Mouse (Mus musculus) induced T-regulatory cell, adult 2 months (primary cell): Measurements from ENCODE around the gene Igfbp5.

Experiments
- DNase-seq: peaks from one replicate; pipeline ENCODE4 v3.0.0-alpha.2; 2012; ENCODE audit warnings: low read depth

Igfbp5 gene

DNA sequence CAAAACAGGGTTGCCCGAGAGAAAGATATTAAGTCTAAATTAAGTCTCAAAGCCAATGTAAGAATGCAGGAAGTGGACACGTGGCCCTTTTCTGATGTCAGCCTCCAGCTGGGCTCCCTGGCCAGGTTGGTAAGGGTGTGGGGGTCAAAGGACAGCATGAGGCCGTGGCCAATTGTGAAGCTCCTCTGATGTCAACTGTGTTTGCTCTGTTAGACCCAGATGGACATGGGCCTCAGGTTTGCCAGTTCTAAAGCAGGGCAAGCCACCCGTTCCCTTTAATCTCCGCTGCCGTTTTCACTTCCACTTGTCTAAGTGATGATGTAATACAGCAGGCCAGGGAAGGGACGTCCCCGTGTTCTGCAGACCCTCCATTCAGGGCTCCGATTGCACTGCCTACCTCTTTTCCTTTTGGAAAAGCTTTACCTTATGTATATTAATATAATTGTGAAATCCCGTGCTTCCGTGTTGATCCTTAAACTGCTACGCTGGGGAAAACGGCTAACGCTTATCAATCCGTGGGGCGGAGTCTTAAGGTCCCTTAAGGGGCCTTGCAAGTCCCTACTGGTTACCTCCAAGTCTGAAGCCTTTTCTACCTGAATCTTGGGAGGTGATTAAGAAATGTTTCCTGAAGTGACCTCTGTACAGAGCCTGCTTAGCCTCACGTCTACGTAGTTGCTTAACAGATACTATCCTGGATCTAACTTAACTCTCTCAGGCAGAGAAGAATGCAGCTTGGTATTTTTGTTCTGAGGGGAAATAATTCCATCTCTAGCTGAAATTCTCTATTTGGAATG is 31.8 kb downstream of the Igfbp5 start:
- DNase-seq = no peak

DNA sequence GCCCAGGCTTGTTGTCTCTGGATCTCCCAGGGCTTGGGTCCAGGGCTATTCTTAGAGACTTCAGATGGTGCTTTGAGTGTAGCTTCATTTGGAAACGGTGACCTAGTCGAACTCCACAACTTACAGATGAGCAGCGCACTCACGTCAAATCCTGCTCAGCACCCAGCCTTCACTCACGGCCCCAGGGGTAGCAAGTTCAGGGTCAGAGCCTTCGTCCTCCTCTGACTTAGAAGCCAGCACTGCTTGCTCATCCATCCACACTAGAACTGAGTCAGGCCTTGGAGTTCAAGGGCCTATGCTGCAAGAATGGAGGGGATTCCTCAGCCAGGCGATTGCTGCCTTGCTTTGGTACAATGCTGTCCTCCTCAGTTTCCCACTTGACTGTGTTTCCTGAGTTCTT is 34.9 kb downstream of the Igfbp5 start:
- no peak for DNase-seq

DNA sequence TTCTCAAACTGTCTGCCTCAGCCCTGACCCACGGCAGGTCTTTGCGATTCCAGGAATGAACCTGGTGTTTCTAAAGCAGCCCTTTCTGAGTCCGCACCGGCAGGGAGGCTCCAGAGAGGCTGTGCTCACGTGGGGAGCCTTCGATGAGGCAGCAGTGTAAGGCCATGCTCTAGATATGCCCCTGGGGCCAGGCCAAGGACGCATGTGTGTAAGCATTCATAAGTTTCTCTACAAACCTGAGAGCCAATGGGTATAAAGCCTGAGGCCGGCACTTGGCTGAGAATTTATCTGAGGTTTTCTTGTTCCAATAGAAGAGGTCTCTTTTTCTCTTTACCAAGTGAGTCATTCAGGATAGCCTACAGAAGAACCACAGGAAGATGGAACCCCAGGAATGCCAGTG is 35.3 kb downstream of the Igfbp5 start:
- DNase-seq = no peak

DNA sequence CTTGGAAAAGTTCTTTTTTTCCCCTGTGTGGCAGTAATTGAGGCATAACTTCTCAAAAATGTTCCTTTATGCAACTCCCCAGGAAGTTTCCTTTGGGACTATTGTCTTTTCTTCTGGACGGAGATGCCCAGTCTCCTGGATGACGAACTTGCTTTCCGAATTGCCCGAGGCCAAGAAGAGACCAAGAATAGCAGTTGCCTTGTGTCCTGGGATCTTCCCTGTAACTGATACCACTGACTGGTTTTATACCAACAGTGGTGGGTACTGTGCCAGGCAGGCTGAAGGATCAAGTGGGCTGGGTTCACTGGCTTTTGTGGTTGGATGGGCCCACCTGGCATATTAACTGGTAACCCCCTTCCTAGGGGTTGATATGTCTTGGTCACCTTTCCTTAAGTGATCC is 41.1 kb downstream of the Igfbp5 start:
- DNase-seq = no peak

DNA sequence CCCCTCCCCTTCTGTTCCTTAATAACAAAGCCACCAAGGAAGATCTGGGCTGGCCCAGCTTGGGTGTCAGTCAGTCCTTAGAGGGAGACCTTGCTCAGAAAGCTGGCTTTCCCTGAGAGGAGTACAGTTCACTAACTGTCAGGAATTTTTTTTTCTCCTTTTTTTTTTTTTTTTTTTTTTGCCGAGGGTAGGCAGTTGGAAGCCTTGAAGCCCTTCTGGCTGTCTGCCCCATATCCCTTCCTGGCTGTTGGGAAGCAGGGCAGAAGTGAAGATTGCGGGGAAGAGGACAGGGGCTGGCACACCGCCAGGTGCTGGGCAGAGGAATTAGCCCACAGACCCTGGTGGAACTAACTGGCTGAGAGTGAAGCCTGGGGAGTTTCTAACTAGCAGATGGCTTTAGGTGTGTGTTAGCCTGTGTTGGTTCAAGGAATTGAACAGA is 42.0 kb downstream of the Igfbp5 start:
- DNase-seq = no peak

DNA sequence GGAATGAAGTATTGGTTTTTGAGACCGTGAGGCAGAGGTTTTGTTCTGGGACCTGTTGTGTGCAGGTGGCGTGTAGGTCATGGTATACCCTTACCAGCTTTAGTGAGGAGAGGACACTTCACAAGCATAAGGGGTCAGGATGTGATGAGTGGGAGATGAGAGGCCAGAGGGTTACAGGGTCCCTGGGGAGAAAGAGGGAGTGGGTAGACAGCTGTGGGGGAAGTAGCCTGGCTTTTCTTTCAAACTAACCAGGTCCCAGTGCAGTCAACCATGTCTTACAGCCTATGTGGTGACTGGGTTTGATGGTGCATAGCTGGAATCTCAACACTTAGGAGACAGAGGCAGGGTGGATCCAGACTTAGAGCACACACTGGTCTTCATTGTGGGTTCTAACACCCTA is 44.2 kb downstream of the Igfbp5 start:
- no peak for DNase-seq

DNA sequence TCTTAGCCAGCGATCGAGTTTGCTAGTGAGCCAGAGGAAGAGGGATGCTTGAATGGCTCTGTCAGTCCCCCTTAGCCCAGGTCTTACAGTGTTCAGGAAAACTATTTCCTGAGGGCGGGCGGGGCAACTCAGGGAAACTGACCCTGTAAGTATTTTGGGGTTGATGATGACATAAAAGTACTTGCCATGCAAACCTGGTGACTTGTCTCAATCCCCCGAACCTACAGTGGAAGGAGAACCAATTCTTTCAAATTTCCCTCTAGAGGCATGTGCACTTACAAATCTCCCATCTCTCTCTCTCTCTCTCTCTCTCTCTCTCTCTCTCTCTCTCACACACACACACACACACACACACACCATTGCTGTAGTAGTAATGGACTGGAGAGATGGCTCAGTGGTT is 45.8 kb downstream of the Igfbp5 start:
- no peak for DNase-seq

DNA sequence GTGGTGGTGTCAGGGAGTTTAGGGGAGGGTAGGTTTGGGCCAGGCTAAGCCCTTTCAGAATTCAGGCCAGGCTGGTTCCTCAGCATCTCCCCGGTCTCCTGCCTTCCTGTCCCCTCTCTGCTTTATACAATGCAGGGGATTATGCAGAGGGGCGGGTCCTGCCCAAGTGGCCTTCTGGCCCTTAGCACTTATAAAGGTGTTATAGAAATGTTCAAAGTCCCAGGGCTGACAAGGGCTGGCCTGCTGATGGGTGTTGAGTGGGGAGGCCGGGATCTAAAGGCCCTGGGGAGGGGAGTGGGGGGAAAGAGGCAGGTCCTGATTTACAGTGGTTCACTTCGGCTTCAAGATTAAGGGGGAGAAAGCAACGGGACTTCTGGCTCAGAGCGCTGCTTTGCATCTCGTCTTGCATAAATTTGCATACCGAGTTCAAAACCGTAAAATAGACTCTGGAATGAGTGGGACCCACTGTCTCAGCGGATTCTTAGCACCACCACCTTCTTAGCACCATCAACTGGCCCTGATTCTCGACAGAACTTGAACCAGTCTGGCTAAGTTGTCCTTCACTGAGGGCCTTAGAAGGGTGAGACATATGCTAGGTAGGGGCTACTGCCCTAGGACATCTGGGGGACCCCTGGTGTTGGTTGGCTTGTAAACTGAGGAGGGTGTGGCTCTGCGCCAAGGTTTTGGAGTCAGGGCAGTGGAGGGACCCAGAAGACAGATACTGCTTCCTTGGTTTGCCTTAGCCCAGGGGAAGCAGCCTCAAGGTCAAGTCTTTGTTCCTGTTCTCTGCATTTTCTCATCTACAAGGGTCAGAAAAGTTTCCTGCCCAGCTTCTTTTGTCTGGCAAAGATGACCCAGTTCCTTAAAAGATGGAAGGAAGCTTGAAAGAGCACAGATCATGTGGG is 47.0 kb downstream of the Igfbp5 start:
- no peak for DNase-seq

DNA sequence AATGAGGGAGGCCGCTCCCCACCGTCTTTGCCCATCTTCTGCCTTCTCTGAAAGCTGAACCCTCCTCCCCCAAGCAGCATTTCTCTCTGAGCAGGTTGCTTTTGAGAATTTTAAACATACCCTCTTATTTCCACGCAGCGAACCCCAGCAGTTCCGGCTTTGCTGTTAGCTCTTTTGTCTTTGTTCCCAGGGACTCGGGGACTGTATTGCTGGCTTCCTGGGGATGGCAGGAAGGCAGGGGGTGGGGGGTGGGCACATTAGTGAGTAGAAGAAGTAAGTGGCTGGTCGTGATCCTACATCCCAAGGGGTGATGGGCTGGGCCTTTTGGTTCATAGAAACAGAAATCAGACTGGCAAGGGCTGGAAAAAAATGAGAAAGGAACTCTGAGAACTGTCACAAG is 47.8 kb downstream of the Igfbp5 start:
- no peak for DNase-seq

DNA sequence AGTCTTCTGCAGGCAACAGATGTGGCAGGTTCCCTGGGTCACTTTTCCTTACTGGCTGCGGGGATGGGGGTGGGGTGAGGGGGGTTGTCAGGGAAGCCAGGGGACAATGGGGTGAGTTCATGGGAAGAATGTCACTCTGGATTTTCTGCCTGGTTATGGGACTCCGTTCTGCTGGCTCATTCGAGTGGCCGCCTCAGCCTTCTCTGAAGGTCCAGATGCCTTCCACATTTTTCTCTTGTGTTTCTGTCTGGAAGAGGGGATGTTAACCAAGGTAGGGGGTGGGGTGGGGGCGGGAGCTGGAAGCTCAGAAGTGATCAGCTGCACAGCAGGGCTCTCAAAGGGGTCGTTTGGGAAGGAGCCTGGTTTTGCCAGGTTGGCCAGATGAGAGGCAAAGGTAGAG is 48.2 kb downstream of the Igfbp5 start:
- DNase-seq = no peak

DNA sequence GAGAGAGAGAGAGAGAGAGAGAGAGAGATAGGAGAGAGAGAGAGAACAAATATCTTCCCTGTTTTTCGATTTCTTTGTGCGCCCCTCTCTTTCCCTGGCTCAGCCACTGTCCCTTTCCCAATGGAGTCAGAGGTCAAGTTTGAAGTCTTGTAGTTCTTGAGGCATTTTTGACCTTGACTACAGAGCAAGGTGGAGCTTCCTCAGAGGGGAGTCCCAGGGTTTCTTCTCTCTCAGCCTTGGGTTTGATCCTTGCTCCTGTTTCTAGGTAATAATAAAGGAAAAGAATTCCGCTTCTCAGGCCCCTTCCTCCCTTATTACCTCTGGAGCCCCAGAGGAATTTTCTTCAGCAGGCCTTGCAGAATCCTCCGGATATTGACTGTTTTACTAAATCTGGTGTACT is 48.8 kb downstream of the Igfbp5 start:
- no peak for DNase-seq

DNA sequence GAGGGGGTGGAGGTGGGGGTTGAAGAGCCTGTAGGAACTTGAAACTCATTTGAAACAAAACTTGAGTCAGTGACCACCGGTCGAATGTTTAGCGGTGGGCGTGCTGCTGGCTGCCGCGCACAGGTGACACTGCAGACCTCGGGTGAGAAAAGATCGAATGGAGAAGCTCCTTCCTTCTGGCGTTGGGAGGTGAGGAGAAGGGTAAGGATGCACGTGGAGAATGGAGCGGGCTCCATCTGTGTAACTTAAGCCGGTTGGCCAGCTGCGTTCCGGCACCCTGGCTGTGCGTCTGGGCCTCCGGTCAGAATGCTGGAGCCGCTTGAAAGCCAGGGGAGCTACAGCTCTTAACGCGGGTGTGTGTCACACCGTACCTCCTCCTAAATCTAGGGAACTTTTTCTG is 49.4 kb downstream of the Igfbp5 start:
- no peak for DNase-seq

DNA sequence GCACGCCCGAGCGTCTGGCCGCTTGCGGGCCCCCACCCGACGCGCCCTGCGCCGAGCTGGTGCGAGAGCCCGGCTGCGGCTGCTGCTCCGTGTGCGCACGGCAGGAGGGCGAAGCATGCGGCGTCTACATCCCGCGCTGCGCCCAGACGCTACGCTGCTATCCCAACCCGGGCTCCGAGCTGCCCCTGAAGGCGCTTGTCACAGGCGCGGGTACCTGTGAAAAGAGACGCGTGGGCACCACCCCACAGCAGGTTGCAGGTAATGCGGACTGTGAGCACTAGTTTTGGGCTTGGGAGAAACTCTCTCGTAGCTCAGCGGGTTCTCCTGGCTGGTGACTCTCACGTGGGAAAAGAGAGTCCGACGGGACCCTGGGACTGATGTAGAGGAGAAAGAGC is 50.0 kb downstream of the Igfbp5 start:
- DNase-seq = no peak

DNA sequence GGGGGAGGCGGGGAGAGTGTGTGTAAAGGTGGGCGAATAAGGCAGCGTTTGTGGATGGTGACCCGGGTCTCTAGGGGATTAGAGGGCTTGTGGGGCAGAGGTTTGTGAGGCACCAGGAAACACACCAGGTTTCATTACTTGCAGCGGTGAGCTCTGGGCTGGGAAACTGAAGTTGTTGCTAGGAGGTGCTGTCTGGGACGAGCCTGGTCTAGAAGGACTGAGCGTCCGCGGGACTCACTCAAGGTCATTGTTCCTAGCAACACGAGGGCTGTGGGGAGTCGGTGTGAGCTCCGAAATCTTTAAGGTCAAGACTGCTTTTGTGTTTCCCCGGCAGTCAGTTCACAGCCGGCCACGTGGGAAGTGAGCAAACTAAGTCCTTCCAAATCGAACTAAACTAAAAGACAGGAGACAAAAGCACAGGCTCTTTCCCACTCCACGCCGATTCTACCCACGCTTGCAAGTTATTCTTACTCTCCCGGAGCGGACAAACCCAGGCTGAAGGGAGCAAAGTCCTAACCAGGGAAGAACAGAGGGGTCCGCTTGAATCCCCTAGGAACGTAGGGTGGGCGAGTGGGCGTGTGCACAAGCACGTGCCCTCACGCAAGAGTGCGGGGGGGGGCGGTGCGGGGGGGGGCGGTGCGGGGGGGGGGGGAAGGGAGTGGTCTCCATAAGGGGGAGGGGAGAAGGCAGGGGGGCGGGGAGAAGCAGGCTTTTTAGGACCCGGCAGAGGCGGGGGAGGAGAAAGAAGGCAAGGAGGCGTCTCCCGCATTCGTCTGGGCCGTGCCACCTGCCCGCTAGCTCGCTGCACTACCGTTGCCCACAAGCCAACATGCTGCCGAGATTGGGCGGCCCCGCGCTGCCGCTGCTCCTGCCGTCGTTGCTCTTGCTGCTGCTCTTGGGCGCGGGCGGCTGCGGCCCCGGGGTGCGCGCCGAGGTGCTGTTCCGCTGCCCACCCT is 50.7 kb downstream of the Igfbp5 start, which contains the start of gene Igfbp2:
TSS of gene Igfbp2 (plus strand) at position 753 of the 956 bp plus-strand sequence.
- DNase-seq = no peak

DNA sequence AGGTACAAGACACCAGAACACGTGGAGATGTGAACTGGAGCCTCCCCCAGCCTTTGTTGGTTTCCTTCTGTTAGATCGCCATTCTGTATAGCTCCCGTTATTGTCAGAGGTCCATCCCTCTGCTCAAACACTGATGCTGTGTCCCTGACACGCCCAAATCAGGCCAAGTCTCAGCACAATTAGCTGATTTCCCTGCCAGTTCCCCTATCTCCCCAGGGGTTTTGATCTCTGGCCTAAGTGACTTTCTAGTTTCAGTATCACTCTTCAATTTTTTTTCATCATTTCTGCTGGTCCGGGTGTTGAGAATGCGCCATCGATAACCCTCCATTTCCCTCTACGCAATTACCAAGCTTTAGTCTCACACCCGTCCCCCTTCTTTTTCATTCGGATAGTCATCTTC is 51.8 kb downstream of the Igfbp5 start:
- DNase-seq = no peak

DNA sequence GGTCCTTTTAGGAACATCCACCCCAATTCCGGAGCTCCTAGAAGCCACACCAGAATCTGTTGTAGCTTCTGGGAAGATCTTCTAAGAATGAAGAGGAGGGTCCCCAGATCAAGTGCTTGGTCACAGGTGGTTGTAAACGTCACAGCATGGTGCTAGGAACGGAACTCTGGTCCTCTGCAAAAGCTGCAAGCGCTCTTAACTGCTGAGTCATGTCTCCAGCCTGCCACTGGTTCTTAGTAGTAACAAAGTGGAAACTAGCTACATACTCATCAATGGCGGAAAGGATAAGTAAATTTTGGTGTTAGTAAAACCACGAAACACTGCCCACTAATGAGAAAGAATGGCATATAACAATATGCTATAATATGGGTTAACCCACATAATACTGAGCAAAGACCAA is 54.7 kb downstream of the Igfbp5 start:
- no peak for DNase-seq

DNA sequence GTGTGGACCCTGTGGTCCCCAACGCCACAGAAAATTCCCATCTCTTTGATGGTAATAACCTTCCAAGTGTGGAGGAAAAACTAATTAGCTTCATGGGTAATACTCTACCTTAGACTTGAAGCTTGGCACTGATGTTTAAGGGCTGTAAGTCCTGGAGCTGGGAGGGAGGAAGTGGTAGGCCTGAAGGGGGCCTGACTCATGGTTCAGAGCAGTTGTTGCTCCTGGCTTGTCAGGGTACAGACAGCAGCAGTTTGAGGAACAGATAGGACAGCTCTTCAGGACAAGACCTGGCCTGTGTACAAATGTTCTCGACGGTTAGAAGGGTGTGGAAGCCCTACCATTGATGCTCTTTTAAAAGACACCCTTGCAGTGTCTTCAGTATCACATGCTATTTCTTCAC is 59.1 kb downstream of the Igfbp5 start:
- no peak for DNase-seq

DNA sequence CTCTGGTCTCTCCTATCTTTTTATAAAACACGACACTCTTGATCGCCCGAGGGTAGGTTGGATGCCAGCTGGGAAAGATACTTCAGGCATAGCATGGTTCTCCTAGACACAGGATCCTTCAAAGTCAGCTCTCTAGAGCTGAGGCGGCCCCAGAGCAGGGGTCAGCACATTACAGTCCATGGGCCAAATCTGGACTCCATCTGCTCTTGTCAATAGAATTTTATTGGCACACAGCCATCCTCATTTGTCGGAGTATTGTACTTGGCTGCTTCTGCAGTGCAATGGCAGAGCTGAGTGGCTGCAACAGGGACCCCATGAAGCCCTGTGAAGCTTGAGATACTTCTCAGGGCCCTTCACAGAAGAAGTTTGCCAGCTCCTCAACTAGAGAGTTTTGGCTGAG is 59.5 kb downstream of the Igfbp5 start:
- DNase-seq = no peak

DNA sequence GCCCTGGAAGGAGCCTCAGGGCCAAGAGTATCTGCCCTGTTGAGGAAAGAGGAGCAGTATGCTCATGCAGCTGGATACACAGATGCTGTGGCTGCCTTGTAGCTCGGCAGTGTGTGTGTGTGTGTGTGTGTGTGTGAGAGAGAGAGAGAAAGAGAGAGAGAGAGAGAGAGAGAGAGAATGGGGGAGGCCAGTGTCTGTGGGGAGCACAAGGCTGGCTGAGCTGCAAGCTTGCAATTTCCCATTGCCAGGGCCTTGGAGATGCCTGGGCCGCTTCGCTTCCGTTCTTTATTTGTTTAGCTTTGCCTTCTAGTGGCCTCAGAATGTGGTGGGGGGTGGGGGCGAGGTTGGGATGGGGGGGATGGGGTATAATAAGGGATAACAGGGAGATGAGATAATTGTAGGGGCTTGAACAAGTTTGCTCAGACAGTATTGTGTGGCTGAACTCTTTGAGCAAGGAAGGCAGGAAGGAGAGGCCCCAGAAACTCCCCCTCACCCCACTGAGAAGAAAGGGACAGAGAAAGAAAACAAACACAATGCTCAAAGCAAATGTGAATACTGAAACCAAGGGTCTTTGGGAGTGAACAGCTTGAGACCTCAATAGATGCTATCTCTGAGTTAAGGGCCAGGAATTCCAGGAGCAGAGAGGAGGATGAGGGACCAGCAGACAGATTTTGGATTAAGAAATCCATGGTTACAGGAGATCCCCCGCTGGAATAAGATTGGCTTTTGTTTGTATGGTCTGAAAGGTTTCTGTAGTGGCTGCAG is 60.9 kb downstream of the Igfbp5 start:
- no peak for DNase-seq

DNA sequence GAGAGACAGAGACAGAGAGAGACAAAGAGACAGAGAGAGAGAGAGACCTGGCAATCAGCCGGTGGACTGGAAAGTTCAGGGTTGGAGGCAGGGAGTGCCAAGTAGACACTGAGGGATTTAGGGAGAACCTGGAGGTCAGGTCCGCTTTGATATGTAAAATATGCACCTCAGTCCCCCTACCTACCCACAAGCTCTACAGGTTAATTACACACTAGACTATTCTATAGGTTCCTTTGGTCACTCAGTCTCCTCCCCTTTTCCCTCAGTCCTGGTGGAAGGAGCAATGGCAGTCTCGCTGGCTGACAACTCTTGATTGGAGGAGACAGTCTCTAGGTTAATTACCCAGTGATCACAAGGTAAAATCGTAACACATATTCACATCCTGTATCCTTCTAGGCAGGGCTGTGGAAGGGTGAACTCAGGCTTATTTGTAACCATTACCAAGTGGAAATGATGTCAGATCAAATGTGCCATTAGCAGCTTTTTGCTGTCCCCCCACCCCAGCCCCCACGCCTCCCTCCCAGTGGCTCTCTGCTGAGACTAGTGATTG is 61.5 kb downstream of the Igfbp5 start:
- DNase-seq = no peak

DNA sequence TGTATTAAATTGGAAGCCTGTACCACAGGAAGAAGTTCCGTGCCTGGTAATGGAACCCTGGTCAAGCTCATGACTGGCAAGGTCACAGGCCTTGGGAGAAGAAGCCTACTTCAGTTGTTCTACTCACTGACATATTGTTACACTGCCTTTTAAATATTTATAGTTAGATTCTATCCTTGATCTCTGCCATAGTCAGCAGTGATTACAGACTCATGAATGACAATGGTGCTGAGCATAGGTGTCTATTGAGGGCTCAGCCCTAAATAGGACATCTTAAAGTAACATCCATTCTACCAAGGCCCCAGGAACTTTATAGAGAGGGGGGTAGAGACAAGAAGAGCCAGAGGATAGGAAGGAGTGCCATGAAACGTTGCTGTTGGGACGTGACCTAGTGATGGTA is 63.6 kb downstream of the Igfbp5 start:
- no peak for DNase-seq
